Mouse (Mus musculus) olfactory bulb, adult 2 months (tissue): ENCODE results near the gene Zdhhc21.

Experiments used
- CTCF ChIP-seq: fragments of 200-500 bp; IDR thresholded peaks from 2 replicates; pipeline ENCODE4 v1.5.1; 2012; ENCODE audit warnings: low read depth, mild to moderate bottlenecking, low read length, moderate library complexity; ENCODE audit not compliant: insufficient read depth
- POLR2A ChIP-seq: fragments of 200-500 bp; IDR thresholded peaks from 2 replicates; pipeline ENCODE4 v1.6.1; 2012; ENCODE audit warnings: mild to moderate bottlenecking, low read depth, low read length, moderate library complexity; ENCODE audit not compliant: insufficient read depth

GRCm38 (mm10) chr4:82763586-82763985 is 96.2 kb downstream of the Zdhhc21 start:
- no peak for TF ChIP-seq CTCF
- TF ChIP-seq POLR2A: no peak
